Mouse (Mus musculus) adrenal gland, adult 18-20 months (tissue): Measurements from ENCODE around the gene Iqschfp. TPM values are rescaled to one million over a fixed set of nuclear protein-coding genes. Genes with fewer than 3 reads are reported as not detected.
"Not testable (repeated sequence)": the region's sequence is repeated elsewhere in the genome, so short reads cannot be mapped to it uniquely, and the experiment has no call there.

Experiments
- DNase-seq, 2 experiments: peaks; one replicate each; pipeline ENCODE4 v3.0.0; 2021 to 2022; ENCODE audit warnings: low spot score in 2 of 2
- total RNA-seq, 2 experiments: library from RNA; stranded (reverse); gene quantifications; 1 replicate in 1 of 2; 2 replicates in 1 of 2; pipeline ENCODE4 v1.2.3; 2021

Iqschfp gene
- total RNA-seq, 2 experiments from 2014 or later: not detected

DNA sequence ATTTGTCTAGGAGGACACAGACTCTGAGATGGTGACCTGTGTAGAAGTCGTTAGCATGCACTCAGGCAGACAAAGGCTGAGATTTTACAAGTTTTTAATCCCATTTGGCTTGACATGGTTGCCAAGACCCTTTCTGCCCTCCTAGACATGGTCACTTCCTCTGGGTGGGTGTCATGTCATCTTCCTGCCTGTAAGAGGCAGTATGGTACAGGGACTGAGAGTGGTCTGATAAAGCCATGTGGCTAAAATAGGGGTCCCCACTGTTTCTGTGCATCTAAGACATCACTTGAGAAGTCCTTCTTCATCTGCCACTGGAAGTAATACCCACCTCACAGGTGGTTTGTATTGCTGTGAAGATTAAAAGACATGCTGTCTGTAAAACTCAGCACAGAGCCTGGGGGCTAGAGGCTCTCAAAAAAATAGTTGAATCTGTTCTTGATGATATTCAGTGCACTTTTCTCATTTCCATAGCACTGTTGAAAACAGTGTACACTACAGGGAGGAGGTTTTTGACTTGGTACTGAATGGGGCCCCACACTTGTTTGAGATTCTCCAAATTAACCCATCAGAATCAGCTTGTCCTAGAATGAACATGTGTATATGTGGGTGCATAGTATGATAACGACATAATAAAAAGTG, 167.2 kb downstream of the Iqschfp start:
- DNase-seq: no peak

DNA sequence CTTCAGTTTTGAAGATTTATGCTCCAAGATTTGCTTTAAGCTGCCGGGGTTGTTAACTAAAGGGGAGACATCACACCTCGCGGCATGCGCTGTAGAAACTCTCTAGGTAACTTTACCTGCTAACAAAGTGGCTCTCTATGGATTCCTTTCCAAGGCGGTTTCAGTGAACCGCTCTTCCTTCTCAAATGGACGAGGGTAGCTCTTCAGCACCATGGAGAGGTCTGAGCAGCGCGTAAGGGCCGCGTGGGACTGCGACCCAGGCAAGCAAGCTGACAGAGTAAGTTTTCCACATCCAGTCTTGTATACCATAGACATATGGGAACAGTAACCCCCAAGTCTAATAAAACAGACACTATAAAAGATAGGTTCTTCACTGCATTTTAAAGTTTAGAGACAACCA, 172.7 kb downstream of the Iqschfp start, which contains the start of gene Schip1:
TSS of gene Schip1 (plus strand) at position 72 of the 400 bp plus-strand sequence.
- DNase-seq: peak; percentile 14 to 24

DNA sequence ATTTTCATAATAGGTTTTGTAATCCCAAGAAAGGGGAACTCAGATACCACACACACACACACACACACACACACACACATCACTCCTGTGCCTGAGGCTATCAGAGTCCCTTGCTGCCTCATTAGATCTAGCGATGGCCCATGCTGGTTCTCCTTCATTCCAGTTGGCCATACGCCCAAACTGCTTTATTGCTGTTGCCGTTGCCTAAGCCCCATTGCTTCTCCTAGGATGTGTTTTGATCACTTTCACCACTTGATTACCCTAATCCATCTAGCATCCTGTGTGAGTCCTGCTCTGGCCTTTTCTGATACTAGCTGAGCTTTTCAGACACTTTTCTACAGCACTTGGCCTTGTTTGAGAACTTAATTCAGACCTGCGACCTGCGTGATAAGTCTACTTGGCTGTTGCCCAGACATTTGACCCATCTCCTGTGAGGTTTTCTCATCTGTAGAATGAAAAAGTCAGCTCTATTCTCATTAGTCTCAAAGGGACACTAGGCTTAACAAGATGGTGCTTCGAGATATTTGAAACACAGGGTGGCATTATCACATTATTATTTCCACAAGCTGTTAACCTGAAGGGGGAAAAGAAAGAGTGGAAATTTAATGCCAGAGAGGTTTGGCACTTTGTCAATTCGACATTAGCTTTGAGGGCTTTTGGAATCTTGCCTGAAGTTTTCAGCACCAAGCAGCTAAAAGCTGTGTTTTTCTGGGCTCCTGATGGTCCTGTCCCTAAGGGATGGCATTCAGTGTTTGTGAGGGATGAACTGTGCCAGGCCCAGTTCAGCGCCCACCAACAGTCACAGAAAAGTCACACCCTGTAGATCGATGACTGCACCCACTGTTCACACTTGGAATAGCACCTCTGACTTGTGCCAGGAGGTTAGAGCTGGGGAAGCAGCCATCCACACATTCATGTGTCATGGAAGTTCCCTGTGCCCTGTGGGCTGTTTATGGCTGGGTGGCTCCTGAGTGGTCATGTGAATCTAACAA, 179.7 kb downstream of the Iqschfp start:
- no peak for DNase-seq

DNA sequence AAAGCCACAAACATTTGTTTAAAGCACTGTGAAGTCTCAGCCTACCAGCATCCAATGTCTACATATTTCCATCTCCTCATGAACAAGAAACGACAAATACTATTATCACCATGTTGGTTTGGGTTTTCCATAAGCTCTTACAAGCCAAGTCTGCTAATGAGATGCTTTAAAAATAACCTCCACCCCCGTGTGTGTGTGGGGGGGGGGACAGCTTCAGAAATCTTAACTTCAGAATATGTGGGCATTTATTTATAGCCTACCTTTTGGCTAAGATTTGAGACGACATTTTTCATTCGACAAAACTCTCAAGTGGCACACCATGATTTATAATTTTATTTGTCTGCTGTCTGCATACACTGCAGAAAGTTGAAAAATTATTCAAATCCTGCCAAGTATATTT, 185.4 kb downstream of the Iqschfp start:
- DNase-seq: no peak

DNA sequence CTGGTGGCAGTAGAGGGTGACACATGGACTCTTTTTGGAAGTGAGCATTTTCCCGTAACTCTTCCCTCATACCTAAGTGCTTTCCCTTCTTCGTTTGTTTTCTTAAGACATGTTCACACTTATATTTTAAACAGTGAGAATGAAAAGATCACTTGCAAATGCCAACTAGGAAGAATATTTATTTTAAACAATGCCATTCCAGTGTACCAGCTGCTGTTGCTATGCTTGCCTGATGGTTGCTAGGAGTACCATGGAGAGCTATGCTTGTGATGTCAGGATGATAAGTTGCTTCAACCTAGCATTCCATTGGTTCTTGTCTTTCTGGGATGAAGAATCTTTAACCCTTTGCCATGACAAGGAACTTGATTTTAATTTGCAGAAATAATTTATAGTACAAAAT, 193.0 kb downstream of the Iqschfp start:
- DNase-seq: no peak

DNA sequence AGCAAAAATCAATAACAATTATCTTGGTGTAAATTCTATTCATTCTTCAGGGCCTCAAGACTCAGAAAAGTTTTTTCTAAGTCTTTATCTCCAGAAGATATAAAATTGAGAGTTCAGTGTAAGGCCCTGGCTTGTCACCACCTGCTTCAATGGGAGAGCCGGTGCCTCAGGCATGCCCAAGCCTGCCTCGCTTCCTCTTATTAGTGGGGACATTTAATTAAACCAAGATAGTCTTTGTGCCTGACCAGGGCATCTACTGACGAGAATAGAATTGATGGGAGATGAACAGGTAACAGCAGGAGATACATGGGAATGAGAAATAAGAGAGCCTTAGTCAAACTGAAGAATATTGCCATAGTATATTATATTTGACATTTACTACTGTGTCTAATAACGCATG, 200.1 kb downstream of the Iqschfp start:
- no peak for DNase-seq

DNA sequence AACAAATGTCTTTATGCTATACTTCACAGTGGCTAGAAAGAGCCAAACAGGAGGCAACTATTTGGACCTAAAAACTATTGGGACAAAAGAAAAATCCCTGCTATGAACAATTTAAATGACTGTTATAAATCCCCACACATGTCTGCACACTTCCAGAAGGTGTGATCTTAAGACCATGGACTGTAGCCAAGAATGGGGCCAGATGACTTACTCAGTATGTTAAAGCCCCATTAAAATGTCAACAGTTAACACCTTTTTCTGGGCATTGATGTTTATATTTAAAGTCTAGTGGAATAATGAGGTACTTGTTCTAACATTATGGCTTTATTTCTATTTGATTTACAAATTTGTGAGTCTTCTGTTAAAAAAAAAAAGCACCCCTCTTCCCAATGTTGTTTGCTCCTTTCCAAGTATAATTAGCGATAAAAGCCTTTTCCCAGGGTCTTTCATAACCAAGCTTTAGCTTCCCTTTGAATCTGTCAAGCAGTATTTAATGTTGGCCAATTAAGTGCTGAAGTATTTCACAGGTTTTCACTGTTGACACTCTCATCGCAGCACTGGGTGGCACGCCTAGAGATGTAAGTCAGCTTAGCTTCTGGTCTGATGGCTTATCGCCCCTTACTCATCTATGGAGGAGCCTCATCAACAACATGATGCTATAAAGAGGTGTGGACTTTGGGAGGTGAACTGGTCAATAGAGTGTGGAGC, 204.8 kb downstream of the Iqschfp start:
- no peak for DNase-seq

DNA sequence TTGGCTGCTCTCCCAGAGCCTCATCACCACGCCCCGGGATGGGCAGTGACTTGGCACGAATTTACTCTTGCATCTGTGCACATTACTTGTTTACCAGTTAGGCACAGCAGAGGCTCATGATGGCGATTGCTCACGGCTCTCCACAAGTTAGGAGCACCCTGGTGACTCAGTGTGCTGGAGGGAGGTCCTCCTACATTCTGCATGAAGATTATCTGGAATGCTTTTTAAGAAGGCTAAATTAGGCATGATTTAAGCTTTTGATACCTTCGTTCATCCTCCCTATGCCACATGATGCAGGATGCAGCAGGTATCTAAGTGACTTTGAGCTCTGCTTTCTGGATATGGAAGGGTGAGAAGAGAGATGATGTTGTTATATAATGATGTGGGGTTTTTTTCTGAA, 207.5 kb downstream of the Iqschfp start:
- DNase-seq: not testable (repeated sequence)

DNA sequence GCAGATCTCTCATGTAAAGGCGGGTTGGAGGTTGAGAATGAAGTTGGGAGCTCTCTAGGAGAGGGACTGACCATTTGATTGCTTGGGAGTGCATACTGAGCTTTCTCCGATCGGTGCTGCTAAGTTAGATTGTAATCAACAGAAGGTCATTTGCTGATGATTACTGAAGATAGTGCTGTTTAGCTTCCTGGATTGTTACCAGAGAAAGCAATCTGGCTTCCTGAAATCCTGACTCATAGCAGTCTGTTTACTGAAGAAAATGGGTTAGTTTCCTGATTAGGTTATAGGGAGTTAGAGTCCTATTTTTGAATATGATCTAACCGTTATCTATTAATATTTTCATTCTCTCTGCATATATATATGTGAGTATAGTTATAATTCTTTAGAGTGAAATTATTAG, 209.3 kb downstream of the Iqschfp start:
- no peak for DNase-seq

DNA sequence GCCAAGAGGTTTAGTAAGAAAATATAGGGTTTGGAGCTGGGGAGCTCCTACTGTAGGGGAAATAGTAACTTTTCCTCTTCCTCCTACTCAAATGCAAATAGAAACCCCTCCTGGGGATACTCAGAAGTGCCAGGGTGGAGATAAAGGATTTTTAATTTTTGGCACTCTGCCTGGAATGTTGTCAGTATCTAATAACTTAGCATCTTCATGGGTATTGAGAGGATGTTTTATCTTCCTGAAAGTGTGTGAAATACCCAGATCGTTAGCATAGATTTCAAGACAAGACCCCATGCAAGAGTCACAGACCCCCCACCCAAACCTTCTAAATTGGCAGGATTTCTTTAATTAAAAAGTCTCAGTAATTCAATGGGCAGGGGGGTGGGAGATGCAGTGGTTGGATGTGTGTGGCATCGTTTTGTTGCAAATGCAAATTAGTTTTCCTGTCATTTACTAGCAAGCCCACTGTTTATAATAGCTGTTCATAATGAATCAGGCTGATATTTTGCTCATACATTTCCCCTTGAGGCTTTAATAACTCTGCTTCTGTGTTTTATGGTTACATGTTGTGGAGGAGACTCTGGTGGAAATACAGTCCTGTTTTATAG, 213.2 kb downstream of the Iqschfp start:
- no peak for DNase-seq

DNA sequence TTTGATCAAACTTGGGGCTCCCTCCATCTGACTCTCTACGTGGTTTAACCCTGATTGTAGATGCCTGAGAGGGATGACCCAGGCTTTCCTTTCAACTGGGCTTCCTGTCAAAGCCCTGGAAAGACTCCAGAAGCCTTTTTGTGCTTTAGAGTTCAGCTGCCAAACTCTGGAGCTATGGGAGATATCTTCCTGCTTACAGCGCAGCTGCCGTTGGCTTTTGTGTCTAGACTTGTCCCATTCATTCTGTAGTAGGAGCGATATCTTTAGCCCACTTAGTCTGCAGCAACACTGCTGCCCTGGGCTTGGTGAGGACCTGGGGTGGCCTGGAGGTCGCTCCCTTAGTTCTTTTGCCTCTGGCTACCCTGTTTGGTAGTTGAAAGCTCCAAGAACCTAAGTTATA, 229.3 kb downstream of the Iqschfp start:
- no peak for DNase-seq

DNA sequence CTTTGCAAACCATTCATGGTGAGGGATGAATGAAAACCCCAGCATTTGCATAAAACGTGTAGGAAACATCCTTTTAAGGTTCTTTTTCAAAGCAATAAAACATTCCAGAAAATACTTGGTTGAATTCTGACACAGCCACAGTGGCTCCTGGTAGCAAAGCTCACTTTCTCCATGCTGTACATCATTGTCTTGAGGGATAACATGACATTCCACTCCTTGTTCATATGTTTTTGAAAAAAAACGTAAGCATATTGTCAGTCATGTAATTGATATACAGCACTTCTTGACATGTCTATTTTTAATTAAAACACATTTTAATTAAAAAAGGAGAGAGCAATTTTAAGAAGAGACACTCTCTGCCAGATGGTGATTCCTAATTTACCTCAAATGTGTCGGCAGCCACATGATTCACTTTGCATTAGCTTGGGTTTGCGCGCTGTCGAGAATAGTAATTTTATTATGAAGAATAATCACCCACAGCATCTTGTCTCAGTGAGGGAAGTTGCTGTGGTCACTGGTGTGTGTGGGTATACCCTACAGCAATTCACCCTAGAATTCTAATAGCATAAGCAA, 234.3 kb downstream of the Iqschfp start:
- DNase-seq: no peak

DNA sequence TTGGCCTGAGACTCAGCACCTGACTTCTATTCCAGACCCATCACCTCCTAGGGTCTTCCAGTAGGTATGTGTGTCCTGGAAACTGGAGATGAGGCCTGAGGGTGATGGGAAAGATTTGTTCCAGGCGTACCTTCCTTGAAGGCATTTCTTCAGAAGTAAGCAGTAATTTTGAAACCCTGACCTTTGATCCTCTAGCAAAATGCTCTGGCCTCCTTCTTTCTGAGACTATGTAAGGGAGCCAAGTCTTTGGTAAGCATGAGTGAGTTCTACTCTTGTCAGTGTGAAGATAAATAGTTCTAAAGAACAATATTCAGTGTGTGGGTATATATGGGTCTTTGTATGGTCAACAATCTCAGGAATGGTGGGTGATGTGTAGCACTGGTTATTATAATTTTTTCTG, 238.4 kb downstream of the Iqschfp start:
- DNase-seq: no peak

DNA sequence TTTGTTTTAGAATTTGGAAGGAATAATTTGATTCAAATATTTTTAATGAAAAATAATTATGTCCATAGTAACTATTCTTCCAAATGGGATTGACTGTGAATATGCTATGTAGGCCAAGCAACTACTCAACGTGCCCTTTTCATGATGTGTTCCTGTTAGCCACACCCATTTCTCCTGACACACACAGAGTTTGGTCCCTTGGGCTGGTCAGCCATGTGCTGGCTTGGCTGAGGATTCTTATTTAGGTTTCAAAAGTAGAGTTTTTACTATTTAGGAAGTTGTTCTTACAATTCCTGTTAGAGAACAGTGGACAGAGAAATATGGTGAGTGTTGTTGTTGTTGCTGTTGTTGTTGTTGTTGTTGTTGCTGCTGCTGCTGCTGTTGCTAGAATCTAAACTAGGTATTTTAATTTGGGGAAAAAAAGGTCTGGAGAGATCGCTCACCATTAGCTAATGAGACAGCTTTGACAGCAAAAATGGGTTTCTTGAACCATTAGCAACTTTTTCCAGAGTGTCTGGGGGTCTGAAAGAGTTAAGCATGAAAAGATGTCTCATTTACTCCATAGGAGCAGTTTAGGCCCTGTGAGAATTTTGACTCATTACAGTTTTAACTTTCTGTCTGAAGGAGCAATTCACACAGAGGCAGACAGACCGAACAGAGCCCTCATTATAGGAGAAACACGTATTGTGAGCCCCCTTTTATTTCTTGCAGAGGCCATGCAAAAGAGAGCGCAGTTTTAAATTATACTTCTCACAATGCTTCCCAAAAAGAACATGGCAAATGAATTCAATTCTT, 247.0 kb downstream of the Iqschfp start:
- DNase-seq: no peak

DNA sequence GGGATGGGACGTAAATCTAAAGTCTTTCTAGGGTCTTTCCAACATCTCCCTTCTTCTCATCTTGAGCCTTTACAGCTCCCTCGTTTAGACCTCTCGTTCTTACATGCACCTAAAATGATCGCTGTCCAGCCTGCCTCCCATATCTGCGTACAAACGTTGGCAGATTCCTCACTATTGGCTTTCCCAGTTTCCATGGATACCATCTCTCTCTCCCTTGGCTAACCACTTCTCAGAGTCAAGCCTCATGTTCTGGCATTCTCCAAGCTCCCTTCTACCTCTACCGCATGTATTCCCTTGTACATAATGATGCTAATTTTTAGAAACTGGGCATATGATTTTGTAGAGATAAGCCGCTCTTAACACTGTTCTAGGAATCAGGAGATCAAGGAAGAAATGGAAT, 258.7 kb downstream of the Iqschfp start:
- DNase-seq: no peak

DNA sequence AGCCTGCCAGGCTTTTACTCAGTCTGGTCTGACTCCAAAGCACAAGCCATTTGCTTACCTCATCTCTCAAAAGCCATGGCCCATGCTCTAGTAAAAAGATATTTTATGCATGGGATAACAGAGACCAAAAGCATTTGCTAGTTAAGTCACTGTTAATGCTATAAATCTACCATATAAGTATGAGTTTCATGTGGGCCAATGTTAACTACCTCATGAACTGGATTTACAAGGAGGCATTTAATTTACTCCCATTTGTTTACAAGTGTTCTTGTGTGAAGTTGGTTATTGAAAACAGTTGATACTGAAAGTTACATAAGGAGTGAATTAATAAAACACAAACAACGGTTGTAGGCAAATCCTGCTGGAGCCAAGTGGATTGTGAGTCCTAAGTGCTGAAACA, 268.1 kb downstream of the Iqschfp start:
- no peak for DNase-seq

DNA sequence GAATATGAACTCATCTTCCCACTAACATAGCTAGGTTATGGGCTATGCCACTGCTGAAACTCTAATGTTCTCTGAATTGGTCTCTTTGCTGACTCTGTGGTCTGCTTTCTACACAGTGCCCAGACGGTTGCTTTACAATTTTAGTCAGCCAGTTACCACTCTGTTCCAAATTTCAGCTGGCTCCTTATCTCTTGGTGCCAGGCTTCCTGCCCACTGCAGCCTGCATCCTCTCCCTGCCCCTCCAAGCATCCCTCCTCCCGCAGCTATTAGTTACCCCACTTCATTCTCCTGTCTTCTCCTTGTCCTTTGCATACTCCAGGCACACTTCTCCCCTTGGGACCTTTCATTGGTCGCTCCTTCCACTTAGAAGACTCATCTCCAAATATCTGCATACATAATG, 268.7 kb downstream of the Iqschfp start:
- no peak for DNase-seq

DNA sequence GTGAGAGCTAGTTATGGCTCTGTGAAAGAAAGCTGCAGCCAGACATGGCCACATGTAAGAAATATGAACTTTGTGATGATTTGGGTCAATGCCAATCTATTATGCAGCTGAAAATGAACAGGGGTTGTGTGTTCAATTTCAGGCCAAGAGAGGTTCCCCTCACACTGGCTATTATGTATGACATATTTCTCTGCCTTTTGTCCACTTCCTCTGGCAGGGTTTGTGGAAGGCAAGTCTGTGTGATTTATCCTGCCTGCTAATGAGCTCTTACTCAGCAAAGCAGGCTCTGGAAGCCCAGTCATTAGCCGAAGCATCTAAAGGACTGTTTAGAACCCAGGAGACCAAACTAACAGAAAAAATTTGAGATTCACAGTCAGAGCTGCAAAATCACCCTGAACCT, 286.2 kb downstream of the Iqschfp start:
- DNase-seq: no peak

DNA sequence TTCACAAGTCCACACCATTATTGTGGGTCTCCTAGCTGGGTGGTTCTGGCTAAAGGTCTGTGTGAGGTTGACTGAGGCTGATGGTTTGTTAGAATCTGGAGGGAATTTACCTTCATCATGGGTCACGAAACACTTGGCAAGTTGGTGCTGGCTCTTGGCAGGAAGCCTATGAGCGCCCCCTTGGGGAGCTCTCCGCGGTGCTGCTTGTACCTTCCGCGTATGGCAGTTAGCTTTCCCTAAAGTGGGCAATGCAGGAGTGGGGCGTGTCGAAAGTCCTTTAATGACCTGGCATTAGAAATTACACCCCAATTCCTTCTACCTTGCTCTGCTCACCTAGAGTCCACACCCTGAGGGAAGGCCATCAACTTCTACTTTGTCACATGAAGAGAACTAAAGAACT, 295.4 kb downstream of the Iqschfp start:
- no peak for DNase-seq

DNA sequence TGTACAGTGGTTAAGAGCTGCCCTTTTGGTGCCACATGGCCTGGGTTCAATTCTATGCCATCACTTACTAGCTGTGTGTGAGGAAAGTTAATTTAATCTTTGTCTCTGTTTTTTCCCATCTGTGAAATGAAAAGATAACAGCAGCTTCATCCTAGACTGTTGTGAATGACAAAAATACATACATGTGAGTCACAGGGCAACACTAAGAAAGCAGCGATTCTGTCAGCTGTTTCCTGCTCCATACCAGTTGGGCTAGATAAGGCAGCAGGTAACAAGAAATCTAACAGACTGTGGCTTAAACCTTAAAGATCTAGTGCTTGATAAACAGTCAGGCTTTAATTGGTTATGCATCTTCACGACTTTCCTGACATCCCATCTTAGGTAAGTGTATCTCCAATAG, 297.1 kb downstream of the Iqschfp start:
- DNase-seq: no peak
